In genomic region chr17:46545813-46546564, GRCm38 (mm10) we compare ENCODE assay signal across 7 mouse cellular contexts. TPM values are rescaled to one million over a fixed set of nuclear protein-coding genes. Genes with fewer than 3 reads are reported as not detected.
DNase-seq lines count a peak whose midpoint lies in the region; ATAC-seq and TF ChIP-seq lines count a peak whose summit lies in the region.

TSS of gene Cul9 (minus strand) at chr17:46546388.

- ATAC-seq in intestine, postnatal 0 days: peak; percentile 26; the same call in 1 of the 2 replicates

- peaks cover 56% of the 10 kb centered on the region for H3K27me3 ChIP-seq in embryonic facial prominence, embryonic 10.5 days (replicated peaks; ENCODE audit: low read depth, poor library complexity, severe bottlenecking)
- no peaks in the 10 kb centered on the region for H3K27me3 ChIP-seq in intestine, postnatal 0 days (replicated peaks; ENCODE audit: control insufficient read depth, insufficient read depth, low read length)

- intact Hi-C loops in left cerebral cortex, postnatal 25 days (cut with DNase I): loop anchor here (5.0 kb wide), 1 partner anchor 101 kb away; the partner anchor contains the start of genes Klc4 and Mrpl2

- H3K9me3 ChIP-seq in embryonic facial prominence, embryonic 10.5 days: no peaks in the 10 kb centered on the region
- H3K9me3 ChIP-seq in intestine, postnatal 0 days (ENCODE audit: control insufficient read depth): no peaks in the 10 kb centered on the region

- 2% methylated on average over 49 of the region's 49 CpGs for WGBS in embryonic facial prominence, embryonic 10.5 days
- 5% methylated on average over 48 of the region's 49 CpGs for WGBS in intestine, postnatal 0 days

- TF ChIP-seq CTCF in intestine, postnatal 0 days (IDR thresholded peaks at IDR 0.05; ENCODE audit: low read depth): no peak

- DNase-seq in adrenal gland, postnatal 36 days: peak; percentile 89 to 91
- peak; percentile 77 for DNase-seq in embryonic facial prominence, embryonic 10.5 days (ENCODE audit: low spot score)
- peak; percentile 99 for DNase-seq in heart, adult 11 months
- DNase-seq in left cerebral cortex, postnatal 25 days (ENCODE audit: low spot score in 2 of 2): peak; percentile 90 to 94
- peak; percentile 63 for DNase-seq in mesoderm, embryonic 11.5 days (ENCODE audit: low read depth, low spot score)
- DNase-seq in right cerebral cortex, postnatal 25 days: peak; percentile 93

- H3K9ac ChIP-seq in intestine, postnatal 0 days (ENCODE audit: low read depth, low read length): peak within 1 kb of the TSS; percentile 17

- H3K4me1 ChIP-seq in embryonic facial prominence, embryonic 10.5 days: peaks cover 39% of the 10 kb centered on the region
- H3K4me1 ChIP-seq in intestine, postnatal 0 days (replicated peaks; ENCODE audit: control insufficient read depth, insufficient read depth, low read length): no peaks in the 10 kb centered on the region; the same call in 1 of the 2 replicates

- H3K27ac ChIP-seq in embryonic facial prominence, embryonic 10.5 days (replicated peaks): peak within 1 kb of the TSS; percentile 58
- H3K27ac ChIP-seq in intestine, postnatal 0 days (ENCODE audit: low read depth, low read length): no peak within 1 kb of the TSS

- peak within 1 kb of the TSS; percentile 84 for H3K4me2 ChIP-seq in intestine, postnatal 0 days (replicated peaks; ENCODE audit: low read depth)

- H3K36me3 ChIP-seq in embryonic facial prominence, embryonic 10.5 days (replicated peaks): peaks cover 41% of the 10 kb centered on the region
- H3K36me3 ChIP-seq in intestine, postnatal 0 days (ENCODE audit: control insufficient read depth, insufficient read depth): peaks cover 26% of the 10 kb centered on the region

- H3K4me3 ChIP-seq in embryonic facial prominence, embryonic 10.5 days: peak within 1 kb of the TSS; percentile 75
- H3K4me3 ChIP-seq in intestine, postnatal 0 days (ENCODE audit: low read depth, low read length): peak within 1 kb of the TSS; percentile 40

RNA-seq across cellular contexts. Expression of gene Cul9, which starts in this region (rescaled TPM):
- total RNA-seq in adrenal gland, postnatal 36 days (2021): 10 to 100 TPM; 21.5 to 25.5 TPM
- polyA plus RNA-seq in embryonic facial prominence, embryonic 10.5 days (2016; fragmentation: Nextera tagmentation; extraction: Ambion mirVana): 5.2 and 6.1 TPM in 2 replicates
- 1.3 and 2.0 TPM in 2 replicates for polyA plus RNA-seq in intestine, postnatal 0 days (2015; fragmentation: Nextera tagmentation; extraction: Ambion mirVana)
- 10 to 100 TPM; 55.8 to 59.3 TPM for total RNA-seq in left cerebral cortex, postnatal 25 days (2021)
